Mouse (Mus musculus) testis, postnatal 10 days (tissue): ENCODE data around the gene Spesp1.

Experiments
- DNase-seq: peaks from one replicate; pipeline ENCODE4 v3.0.0; 2021; ENCODE audit warnings: low spot score

Gene Spesp1

DNA sequence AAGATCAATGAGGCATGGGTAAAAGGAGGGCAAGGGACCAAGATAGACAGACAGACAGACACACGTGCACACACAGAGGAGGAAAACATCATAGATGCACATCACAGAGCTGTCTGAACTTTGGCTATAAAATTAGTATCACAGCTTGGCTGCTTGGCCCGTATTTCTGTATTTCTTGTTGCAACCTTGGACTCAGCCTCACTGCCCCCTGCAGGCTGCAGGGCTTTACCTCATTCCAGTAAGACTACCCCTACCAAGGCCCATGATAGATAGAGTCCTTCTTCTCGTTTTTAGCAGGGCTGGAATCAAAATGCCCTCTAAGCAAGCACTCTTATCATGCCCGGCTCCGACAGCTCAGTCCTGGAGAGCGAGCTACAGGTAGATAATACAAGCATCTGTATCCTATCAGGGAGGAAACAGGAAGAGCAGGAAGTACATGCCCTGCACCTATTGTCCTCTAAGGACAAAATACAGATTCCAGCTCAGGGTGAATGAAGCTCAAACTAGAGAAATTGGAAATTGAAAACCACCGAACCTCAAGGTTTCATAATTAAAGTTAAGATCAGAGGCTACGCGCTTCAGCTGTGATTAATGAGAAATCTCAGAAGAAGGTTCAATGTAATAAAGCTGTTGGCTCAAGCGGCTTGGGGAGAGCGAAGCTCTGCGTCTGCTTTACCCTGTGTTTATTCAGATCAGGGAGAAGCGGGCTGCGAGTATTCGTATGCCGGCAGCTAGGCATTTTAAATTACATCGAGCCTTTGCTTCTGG lies 36.2 kb downstream of the Spesp1 start:
- peak; percentile 61 for DNase-seq

DNA sequence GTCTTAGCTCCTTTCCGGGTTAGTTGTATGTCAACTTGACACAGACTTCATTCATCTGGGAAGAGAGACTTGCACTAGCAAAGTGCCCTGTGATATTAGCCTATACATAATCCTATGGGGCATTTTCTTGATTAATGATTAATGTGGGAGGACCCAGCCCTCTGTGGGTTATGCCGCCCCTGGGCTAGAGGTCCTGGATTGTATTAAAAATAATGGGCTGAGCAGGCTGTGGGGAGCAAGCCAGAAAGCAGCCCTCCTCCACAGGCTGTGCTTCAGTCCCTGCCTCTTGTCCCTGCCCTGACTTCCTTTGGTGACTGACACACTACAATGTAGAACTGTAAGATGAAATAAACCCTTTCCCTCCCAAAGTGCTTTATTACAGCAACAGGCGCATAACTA lies 37.4 kb downstream of the Spesp1 start:
- DNase-seq = peak; percentile 37

DNA sequence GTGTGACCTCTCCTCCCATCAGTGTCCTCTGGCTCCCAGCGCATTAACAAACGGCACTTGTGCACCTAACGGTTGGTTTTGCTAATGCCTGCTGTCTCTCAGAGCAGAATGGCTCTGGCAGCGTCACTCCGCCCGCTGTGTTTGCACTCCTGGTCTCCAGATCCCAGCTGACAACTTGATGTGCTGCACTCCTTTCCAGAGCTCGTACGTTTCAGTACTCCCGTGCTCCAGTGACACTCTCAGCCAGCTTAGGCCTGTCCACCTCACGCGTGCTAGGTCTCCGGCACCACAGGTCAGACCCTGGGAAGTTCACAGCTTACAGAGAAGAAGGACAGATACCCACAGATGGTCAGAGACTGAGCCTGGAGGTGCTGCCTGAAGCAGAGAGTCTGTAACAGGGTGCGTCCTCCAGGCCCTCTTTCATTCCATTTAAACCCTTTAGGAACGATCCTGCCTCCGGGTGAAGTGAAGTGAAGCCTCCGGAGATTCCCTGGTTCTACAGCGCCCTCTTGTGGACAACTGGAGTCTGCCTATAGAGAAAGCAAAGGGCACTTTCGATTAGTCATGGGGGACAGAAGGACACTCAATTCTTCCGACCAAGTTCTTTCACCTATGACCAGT lies 37.9 kb downstream of the Spesp1 start:
- peak; percentile 87 for DNase-seq

DNA sequence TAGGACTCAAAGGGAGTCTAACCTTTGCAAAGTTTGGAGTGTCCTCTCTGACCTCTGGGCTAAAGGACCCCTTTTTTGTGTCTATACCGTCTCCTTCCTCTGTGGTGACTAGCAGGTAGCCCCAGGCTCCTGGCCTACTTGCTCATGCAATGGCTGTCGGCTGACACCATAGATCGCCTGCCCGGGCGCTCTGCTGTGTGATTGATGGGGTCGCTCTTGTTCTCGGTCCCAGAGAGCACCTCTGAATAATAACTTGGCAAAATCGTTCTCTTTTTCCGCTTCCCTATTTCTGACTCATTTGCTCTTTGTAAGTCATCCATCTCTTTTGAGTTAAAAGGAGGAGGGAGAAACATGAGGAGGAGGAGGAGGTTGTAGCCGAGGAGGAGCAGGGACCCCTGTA lies 42.0 kb downstream of the Spesp1 start:
- peak; percentile 34 for DNase-seq

DNA sequence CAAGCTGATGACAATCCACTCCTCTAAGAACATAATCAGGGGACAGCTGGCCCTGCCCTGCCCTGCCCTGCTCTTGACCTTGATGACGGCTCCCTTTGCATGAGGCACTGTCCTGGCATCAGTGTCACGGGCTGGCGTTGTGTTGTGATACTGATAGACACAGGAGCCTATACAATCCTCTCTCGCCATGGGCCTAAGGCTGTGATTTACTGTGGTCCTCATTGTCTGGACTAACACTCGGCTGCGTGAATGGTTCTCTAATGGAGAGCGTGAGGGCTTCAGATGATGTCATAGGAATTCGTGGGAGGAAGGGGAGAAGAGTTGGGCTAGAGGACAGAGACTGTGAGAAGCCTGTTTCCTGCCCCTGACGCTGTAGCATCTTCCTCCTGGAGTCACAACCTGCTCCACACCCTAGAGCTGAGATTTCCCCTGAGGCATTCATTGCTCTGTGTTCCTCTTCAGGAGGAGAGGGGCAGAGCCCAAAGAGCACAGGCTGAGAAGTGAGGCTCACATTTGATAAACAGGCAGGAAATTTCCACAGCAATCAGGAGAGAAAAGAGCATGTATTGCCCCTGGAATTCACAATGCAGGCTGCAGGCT lies 44.5 kb downstream of the Spesp1 start:
- DNase-seq = peak; percentile 36

DNA sequence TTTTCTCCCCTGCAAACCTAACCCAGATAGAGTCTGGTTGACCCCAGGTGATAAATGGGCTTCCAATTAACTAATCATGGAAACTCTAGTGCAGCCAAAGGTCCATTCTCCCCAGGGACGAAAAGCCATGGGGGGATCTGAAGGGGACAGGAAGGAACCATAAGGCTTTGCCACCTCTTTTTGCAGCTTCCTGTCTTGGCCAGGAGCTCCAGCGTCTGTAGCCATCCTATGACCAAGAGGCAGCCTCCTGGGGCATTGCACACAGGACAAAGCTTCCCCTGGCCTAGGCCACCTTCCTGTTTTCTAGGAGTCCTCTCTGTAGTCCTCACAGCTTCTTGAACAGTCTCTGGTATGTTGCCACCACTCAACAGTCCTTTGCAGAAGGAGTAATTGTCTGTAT lies 46.5 kb downstream of the Spesp1 start:
- peak; percentile 21 for DNase-seq

DNA sequence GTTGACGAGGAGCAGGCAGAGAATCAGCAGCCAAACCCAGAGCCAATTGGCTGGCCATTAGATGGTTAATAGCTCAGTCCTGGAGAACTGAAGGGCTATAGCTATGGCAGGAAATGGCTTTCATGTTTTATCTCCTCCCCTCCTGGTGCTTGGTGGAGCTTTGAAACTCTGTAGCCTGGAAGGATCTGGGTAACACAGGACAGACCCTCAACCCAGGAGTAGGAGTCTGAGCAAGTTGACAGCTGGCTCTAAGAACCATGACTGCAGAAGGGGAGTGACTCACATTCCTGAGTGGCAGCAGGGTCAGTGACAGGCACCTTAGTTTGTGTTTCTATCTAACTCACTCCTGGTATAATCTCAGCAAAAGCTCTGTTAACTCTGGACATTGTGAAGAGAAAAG lies 49.4 kb downstream of the Spesp1 start:
- peak; percentile 29 for DNase-seq

DNA sequence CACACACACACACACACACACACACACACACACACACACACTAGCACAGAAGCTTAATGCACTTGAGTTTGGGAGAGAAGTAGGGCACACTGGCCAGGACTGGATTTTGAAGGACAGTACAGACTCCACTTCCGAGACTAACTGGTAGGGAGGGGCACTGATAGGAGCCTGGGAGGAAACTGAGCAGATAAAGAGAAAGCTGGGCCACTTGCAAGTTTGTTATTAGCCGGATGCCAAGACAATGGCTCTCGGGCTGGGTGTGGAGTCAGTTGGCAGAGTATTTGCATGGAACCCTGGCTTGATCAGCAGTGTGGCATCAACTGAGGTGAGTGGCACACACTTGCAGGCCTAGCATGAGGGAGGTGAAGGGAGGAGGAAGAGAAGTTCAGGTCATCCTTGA lies 51.0 kb downstream of the Spesp1 start:
- DNase-seq = peak; percentile 38

DNA sequence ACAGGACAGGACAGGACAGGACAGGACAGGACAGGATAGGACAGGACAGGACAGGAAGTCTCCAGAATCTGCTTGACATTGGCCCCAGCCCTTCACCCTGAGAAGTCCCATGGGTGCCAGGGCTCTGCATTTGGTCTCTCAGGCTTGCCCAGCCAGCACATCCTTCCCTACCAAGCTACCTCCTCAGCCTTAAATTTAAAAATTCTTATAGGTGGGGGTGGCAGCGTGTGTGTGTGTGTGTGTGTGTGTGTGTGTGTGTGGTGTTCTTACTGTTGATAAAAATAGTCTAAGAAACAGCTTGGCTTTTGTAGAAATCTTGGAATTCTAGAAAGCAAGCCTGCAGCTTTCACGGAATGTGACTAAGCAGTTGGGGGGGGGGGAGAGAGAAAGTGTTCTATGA lies 52.0 kb downstream of the Spesp1 start:
- DNase-seq = peak; percentile 29

DNA sequence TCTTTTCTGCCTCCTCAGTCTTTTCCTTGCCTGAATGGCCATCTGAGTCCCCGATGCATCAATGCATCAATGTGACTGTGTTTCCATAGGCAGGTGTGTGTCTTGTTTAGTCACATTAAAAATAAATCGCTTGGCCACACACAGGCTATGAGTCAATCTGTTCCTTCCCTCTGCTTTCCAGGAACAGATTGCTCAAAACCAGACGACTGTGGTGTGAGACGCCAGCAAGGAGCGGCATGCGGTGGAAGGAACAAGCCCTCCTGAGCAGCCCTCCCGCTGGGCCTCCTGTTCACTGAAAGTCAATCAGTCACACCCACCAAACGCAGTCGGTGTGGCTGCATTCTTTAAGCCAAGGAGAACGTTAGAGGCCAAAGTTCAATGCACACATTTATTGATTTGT lies 59.5 kb downstream of the Spesp1 start:
- DNase-seq = no peak

DNA sequence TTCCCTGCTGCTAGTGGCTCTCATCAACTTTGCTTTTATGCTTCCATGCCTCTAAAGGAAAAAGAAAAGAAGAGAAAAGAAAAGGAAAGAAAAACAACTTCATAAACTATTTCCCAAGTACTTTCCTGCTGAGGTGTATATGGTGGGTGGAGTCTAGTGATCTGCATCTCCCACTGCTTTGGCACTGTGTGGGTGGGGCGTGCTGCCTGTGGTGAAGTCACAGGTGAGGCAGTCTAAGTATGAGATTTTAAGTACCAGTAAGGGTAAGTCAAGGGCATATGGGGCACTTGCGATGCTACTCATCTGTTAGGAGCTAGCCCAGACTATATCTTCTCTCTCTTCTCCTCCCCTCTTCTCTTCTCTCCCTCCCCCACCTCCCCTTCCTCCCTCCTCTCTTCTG lies 60.0 kb downstream of the Spesp1 start:
- DNase-seq = no peak
